Mouse (Mus musculus) right cerebral cortex, postnatal 10 days (tissue): ENCODE measurements around the gene Atf7ip.
"Not testable (repeated sequence)": the region's sequence is repeated elsewhere in the genome, so short reads cannot be mapped to it uniquely, and the experiment has no call there.

Experiments used
- DNase-seq, 2 experiments: peaks; one replicate each; pipeline ENCODE4 v3.0.0; 2021; ENCODE audit warnings: low spot score in 2 of 2

Atf7ip gene

DNA sequence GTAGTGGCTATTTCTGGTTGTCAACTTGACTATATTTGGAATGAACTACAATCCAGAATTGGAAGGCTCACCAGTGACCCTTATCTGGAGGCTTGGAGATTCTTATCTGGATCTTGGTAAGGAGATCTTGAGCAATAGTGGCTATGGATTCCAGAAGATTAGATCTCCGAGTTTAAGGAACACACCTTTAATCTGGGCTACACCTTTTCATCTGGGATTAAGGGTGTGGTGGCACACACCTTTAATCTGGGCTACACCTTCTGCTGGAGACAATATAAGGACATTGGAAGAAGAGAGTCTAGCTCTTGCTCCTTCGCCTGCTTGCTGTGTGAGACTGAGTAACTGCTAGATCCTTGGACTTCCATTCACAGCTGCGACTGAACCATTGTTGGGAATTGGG, at the start of gene Atf7ip:
Atf7ip (plus strand) TSS at position 301 of the 400 bp plus-strand sequence.
- not testable (repeated sequence) for DNase-seq

- DNase-seq, result no peak
Observed at GRCm38 (mm10) chr6:136456302-136456701, 49.7 kb upstream of the Atf7ip start.

- no peak for DNase-seq
Observed at GRCm38 (mm10) chr6:136459156-136459555, 46.8 kb upstream of the Atf7ip start.

- DNase-seq, result no peak
Observed at GRCm38 (mm10) chr6:136463491-136463890, 42.5 kb upstream of the Atf7ip start.

GRCm38 (mm10) chr6:136464121-136464621, 41.8 kb upstream of the Atf7ip start:
- DNase-seq, result peak; percentile 46 to 51

DNA sequence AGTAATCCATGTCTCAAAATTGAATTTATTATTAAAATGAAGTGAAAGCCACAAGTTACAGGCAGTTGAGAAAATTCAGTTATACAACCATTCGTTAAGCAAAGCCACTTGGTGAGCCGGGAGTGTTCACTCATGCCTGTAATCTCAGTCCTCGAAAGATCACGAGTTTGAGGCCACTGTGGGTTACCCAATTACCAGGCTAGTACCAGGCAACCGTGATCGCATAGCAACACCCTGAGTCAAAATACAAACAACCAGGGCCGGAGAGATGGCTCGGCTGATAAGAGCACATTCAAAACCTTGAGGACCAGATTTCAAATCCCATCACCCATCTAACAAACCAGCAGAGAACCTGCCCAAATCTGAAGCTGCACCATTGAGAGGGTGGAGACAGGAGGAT, 40.9 kb upstream of the Atf7ip start:
- DNase-seq, result no peak

DNA sequence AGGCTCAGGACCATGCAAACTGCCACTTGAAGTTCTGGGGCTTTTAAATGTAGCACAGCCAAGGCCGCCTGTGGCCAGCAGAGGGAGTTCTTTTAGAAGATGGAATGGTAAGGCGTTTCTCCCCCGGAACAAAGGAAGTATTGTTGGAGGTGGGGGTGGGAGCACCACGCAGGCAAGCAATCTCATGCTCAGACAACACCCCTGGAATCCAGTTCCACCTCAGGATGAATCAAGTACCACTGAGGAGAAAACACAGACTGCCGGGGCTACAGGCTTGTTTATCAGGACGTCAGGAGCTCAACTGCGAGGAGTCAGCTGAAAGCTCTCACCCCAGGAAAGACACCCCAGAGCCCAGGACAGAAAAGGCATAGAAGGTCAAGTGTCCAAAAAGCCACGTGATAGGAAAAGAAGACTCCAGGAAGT, 40.0 kb upstream of the Atf7ip start:
- DNase-seq, result peak; percentile 65 to 74

DNA sequence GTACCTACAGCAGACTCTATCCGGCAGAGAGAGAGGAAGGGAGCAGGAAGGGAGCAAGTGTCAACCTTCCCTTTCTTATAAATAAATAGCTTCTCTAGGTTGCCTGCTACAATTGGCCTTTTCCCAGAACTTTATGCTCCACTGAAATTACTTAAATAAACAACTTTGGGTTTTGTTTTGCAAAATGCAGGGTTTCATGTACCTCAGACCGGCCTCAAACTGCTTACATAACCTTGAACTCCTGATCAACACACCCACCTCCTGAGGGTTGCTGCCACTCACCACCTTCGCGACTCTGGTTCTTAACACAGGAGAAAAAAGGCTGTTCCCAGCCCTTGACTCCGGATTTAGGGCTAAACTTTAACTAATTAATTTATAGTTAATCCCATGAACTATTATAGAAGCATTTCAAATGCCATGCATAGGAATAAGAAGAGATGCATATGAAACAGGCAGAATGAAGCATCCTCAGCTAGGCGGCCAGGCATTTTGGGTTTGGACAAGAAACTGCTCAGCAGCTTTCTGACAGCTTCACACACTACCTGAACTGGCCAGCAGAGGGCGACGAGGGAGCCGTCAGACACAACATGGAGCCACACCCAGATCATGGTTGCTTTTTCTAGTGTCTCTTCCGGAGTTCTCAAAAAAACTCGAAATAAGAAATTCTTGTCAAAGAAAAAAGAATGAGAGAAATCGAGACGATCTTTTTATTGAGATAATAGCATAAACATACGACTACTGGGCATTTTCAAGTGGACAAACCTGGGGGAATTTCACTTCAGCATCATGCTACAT, 38.8 kb upstream of the Atf7ip start:
- DNase-seq, result peak; percentile 91 to 92

- DNase-seq, result no peak
Observed at GRCm38 (mm10) chr6:136467837-136468236, 38.1 kb upstream of the Atf7ip start.

- DNase-seq, result peak; percentile 93 to 96
Observed at GRCm38 (mm10) chr6:136468401-136468912, 37.5 kb upstream of the Atf7ip start.

DNA sequence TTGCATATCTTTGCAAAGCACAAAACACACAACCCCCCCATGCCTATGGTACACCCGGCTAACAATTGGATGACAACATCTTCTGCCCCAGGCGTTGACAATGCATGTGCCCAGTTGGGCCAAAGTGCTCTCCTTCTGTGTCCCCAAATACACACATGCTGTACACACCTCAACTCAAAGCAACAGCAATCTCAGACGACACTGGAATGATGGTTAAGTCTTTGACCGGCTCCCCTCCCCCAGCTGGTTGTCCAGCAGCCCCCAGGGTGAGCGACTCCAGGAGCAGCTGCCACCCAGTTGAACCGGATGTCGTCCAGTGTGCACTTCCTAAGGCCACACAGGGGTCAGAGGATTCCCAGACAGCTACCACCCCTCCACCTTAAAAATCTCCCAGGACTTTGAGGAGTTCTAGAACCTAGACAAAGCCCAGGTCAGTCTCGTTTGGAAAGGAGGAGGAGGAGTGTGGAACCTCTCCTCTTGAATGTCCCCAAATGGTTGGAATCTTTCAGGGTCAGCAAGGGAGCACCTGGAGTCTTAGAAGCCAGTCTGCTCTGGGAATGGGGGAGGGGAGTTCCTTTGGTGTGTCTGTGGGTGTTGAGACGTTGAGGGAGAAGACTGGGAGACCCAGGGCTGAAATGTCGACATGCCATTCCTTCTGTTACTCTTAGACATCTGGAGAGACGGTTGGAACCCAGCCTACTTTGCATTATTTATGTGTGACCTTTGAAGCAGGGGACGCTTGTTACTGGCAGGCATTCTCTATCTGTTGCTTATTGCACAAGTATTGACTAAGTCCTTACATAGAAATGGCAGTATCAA, 36.8 kb upstream of the Atf7ip start:
- peak in 1 of 2 experiments; percentile 42 for DNase-seq

DNA sequence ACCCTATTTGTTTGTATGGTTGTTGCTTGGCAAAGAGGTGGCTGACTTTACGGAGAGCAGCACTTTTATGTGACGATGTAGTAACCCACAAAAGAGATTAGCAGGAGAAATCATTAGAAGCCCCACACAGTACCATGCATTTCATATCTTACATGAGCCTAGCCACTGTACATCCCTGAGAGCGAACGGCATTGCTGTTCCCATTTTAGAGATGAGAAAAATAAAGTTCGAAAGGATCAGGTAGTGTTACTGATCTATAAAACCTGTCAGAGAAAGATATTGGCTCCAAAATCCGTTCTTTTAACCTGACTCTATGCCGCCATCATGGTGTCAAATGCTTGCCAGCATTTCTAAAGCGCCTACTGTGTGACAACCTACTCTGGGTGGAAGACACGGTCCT, 36.2 kb upstream of the Atf7ip start:
- DNase-seq, result no peak

GRCm38 (mm10) chr6:136470321-136471230, 35.4 kb upstream of the Atf7ip start:
- peak; percentile 89 to 93 for DNase-seq

- no peak for DNase-seq
Observed at GRCm38 (mm10) chr6:136471601-136472000, 34.4 kb upstream of the Atf7ip start.

DNA sequence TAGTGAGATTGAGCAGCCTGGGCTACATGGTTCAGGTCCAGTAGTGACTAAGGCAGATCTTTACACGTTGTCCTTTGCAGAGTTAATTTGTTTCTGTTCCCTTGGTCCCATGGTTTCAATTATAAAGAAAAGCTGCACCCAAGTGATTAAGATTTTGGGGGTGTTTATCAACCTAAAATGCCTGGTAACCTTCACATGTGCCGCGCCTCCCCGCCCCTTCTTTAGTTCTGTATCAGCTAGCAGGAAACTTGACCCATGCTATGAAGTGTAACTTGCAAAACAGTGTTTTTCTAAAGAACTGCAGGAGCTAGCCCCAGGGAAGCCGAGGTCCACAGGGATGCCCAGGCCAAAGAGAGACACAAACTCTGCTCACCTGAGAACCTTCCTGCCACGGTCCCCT, 33.2 kb upstream of the Atf7ip start:
- DNase-seq, result no peak

DNA sequence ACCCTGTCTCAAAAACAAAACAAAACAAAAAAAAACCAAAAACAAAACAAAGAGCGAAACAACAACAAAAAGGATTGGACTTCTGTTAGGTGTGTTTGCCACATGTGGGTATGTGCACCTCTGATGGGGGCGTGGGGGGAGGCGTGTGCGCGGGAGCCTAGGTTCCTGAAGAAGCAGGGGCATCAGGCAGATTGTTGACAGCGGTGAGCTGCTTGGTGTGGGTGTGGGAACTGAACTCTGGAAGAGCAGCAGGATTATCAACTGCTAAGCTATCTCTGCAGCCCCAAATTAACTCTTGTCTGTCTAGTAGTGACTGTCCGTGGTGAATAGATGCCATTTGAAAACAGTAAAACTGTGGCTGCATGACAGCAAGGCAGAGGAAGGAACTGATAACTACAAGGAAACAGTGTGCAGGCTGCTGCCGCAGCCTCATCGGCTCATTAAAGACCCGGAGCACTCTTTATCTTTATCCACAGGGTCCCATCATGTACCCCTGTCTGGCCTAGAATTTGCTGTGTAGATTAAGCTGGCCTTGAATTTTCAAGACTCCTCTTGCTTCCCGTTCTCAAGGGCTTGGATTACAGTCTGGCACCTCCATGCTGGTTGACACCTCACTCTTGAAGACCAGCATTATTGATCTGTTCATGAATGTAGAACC, 32.4 kb upstream of the Atf7ip start:
- DNase-seq, result no peak

GRCm38 (mm10) chr6:136475171-136475860, 30.7 kb upstream of the Atf7ip start:
- peak; percentile 38 to 44 for DNase-seq

- DNase-seq, result no peak
Observed at GRCm38 (mm10) chr6:136477878-136478277, 28.1 kb upstream of the Atf7ip start.

DNA sequence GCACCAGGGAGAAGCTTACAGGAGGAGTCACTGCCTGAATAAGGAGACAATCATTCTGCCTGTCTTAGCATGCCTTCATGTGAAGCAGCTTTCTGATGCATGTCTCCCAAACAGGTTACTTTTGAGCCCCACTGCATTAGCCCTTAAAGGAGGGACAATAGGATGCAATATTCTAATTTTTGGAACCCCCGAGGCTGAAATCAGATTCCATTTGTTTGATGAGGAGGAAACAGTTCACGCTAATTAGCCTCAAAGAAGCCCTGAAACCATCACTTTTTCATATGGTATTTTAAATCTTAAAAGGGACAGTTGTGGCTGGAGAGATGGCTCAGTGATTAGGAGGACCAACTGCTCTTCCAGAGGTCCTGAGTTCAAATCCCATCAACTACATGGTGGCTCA, 22.4 kb upstream of the Atf7ip start:
- DNase-seq, result no peak

GRCm38 (mm10) chr6:136484093-136484492, 21.9 kb upstream of the Atf7ip start:
- DNase-seq, result no peak
